Mouse (Mus musculus): ENCODE measurements around the gene Cx3cr1. TPM values are rescaled to one million over a fixed set of nuclear protein-coding genes. Genes with fewer than 3 reads are reported as not detected.

The Cx3cr1 gene
- polyA plus RNA-seq, 1 experiment = 0.04 TPM

DNA sequence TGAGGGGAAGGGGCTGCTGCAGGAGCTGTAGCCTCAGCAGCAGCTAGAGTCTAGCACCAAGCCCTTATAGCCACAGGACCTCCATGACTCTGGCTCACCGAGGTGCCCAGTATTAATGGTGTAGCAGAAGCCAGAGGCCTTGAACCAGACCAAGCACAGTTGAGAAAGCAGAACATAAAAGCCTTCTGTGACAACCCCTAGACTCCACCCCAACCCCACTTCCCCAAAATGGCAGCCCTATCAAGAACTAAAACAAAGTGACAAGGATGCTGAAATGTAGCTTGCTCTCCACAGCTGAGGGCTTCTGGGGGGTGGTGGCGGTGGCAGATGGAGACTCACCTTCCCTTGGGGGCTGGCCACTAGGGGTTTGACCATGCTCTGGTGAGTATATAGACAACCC lies 31.5 kb upstream of the Cx3cr1 start:
- H3K79me2 ChIP-seq (ENCODE audit: control insufficient read depth, insufficient read depth) = no peaks in the 10 kb centered on the region
- no peak for TF ChIP-seq MYOD1 (IDR thresholded peaks at IDR 0.05; ENCODE audit: control insufficient read depth, insufficient read length, low read depth)
- no peak for TF ChIP-seq CEBPB (IDR thresholded peaks at IDR 0.05; ENCODE audit: low read depth)
- TF ChIP-seq USF1 (IDR thresholded peaks at IDR 0.05; ENCODE audit: low read depth) = no peak
- no peak for TF ChIP-seq CTCF (IDR thresholded peaks at IDR 0.05; ENCODE audit: control insufficient read depth, insufficient read depth, insufficient read length)
- no peak for TF ChIP-seq FOSL1 (IDR thresholded peaks at IDR 0.05; ENCODE audit: insufficient read depth, low read length, poor library complexity, severe bottlenecking)
- TF ChIP-seq MYOG (IDR thresholded peaks at IDR 0.05; ENCODE audit: control insufficient read depth, extremely low read depth, insufficient read length) = no peak
- TF ChIP-seq MAX (IDR thresholded peaks at IDR 0.05) = no peak
- H3K27me3 ChIP-seq (ENCODE audit: control insufficient read depth, insufficient read depth, insufficient read length) = no peaks in the 10 kb centered on the region
- no peak overlapping the region for H3ac ChIP-seq (ENCODE audit: control insufficient read depth, insufficient read length, low read depth)
- no peak overlapping the region for H3K4me3 ChIP-seq (ENCODE audit: insufficient read depth, poor library complexity, severe bottlenecking)
- no peaks in the 10 kb centered on the region for H3K36me3 ChIP-seq (ENCODE audit: control insufficient read depth, insufficient read depth)
- no peaks in the 10 kb centered on the region for H3K79me3 ChIP-seq (ENCODE audit: low read depth)

DNA sequence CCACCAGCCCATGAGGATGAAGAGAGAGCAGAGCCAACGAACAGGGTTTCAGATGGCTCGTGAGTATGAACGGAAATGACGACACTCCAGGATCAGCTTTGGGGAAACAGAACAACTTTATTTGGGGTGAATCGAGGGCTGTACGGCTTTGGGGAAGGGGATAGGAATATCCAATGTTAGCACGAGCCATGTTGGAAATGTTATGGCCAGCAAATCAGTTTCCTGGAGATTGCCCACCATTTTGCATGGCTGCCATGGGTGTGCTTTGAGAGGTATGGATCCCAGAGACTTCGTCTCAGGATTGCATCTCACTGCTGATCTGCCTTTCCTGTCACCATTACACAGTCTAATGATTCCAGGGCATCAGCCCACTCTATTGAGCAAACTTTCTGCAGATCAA lies 29.6 kb upstream of the Cx3cr1 start:
- Histone ChIP-seq H3ac (ENCODE audit: control insufficient read depth, insufficient read length, low read depth) (no peak overlapping the region), H3K79me3 (ENCODE audit: low read depth) (no peaks in the 10 kb centered on the region)
- no peak for TF ChIP-seq MYOG (IDR thresholded peaks at IDR 0.05; ENCODE audit: control insufficient read depth, extremely low read depth, insufficient read length)
- no peak for TF ChIP-seq MAX (IDR thresholded peaks at IDR 0.05)
- TF ChIP-seq FOSL1 (IDR thresholded peaks at IDR 0.05; ENCODE audit: insufficient read depth, low read length, poor library complexity, severe bottlenecking) = no peak
- no peak for TF ChIP-seq CEBPB (IDR thresholded peaks at IDR 0.05; ENCODE audit: low read depth)

DNA sequence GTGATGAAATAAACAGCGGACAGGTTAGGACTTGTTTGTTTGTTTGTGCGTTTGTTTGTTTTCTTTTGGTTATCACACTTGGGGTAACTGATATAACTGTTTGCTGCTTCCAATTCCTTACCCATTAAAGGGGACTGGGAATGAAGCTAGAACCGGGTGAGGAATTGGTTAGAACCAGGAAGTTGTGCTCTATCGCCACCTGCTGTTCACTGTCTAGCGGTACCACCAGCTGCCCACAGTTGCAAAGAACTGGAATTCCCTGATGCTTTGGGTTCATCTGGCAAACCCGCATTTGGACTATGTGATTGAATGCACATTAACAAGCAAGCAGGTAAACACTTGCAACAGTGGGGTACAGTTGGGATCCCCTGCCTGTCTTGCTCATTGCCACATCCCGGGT lies 29.0 kb upstream of the Cx3cr1 start:
- Histone ChIP-seq H3K79me2 (ENCODE audit: control insufficient read depth, insufficient read depth) (no peaks in the 10 kb centered on the region), H3K79me3 (ENCODE audit: low read depth) (no peaks in the 10 kb centered on the region), H3ac (ENCODE audit: control insufficient read depth, insufficient read length, low read depth) (no peak overlapping the region), H3K4me3 (ENCODE audit: insufficient read depth, poor library complexity, severe bottlenecking) (no peak overlapping the region), H3K27me3 (ENCODE audit: control insufficient read depth, insufficient read depth, insufficient read length) (no peaks in the 10 kb centered on the region), H3K36me3 (ENCODE audit: control insufficient read depth, insufficient read depth) (no peaks in the 10 kb centered on the region)
- no peak for TF ChIP-seq CEBPB (IDR thresholded peaks at IDR 0.05; ENCODE audit: low read depth)
- peak; percentile 72 for TF ChIP-seq CTCF (IDR thresholded peaks at IDR 0.05; ENCODE audit: control insufficient read depth, insufficient read depth, insufficient read length)
- TF ChIP-seq FOSL1 (IDR thresholded peaks at IDR 0.05; ENCODE audit: insufficient read depth, low read length, poor library complexity, severe bottlenecking) = no peak
- TF ChIP-seq MYOG (IDR thresholded peaks at IDR 0.05; ENCODE audit: control insufficient read depth, extremely low read depth, insufficient read length) = no peak
- no peak for TF ChIP-seq USF1 (IDR thresholded peaks at IDR 0.05; ENCODE audit: low read depth)
- no peak for TF ChIP-seq MYOD1 (IDR thresholded peaks at IDR 0.05; ENCODE audit: control insufficient read depth, insufficient read length, low read depth)

More for the DNA sequence above, 29.6 kb upstream of the Cx3cr1 start:
- no peak overlapping the region for H3K4me3 ChIP-seq (ENCODE audit: insufficient read depth, poor library complexity, severe bottlenecking)
- H3K36me3 ChIP-seq (ENCODE audit: control insufficient read depth, insufficient read depth) = no peaks in the 10 kb centered on the region
- H3K79me2 ChIP-seq (ENCODE audit: control insufficient read depth, insufficient read depth) = no peaks in the 10 kb centered on the region
- H3K27me3 ChIP-seq (ENCODE audit: control insufficient read depth, insufficient read depth, insufficient read length) = no peaks in the 10 kb centered on the region

- Histone ChIP-seq H3ac (ENCODE audit: control insufficient read depth, insufficient read length, low read depth) (no peak overlapping the region), H3K36me3 (ENCODE audit: control insufficient read depth, insufficient read depth) (no peaks in the 10 kb centered on the region), H3K27me3 (ENCODE audit: control insufficient read depth, insufficient read depth, insufficient read length) (no peaks in the 10 kb centered on the region), H3K79me2 (ENCODE audit: control insufficient read depth, insufficient read depth) (no peaks in the 10 kb centered on the region), H3K79me3 (ENCODE audit: low read depth) (no peaks in the 10 kb centered on the region), H3K4me3 (ENCODE audit: insufficient read depth, poor library complexity, severe bottlenecking) (no peak overlapping the region)
- TF ChIP-seq USF1 (IDR thresholded peaks at IDR 0.05; ENCODE audit: low read depth) (no peak), FOSL1 (IDR thresholded peaks at IDR 0.05; ENCODE audit: insufficient read depth, low read length, poor library complexity, severe bottlenecking) (no peak), MYOD1 (IDR thresholded peaks at IDR 0.05; ENCODE audit: control insufficient read depth, insufficient read length, low read depth) (no peak), MYOG (IDR thresholded peaks at IDR 0.05; ENCODE audit: control insufficient read depth, extremely low read depth, insufficient read length) (no peak), CTCF (IDR thresholded peaks at IDR 0.05; ENCODE audit: control insufficient read depth, insufficient read depth, insufficient read length) (no peak), MAX (IDR thresholded peaks at IDR 0.05) (no peak)
Measured at GRCm38 (mm10) chr9:120095886-120096285, 26.2 kb upstream of the Cx3cr1 start.

- H3K27me3 ChIP-seq (ENCODE audit: control insufficient read depth, insufficient read depth, insufficient read length) = no peaks in the 10 kb centered on the region
- no peaks in the 10 kb centered on the region for H3K36me3 ChIP-seq (ENCODE audit: control insufficient read depth, insufficient read depth)
- no peaks in the 10 kb centered on the region for H3K79me2 ChIP-seq (ENCODE audit: control insufficient read depth, insufficient read depth)
- no peaks in the 10 kb centered on the region for H3K79me3 ChIP-seq (ENCODE audit: low read depth)
- H3ac ChIP-seq (ENCODE audit: control insufficient read depth, insufficient read length, low read depth) = no peak overlapping the region
- H3K4me3 ChIP-seq (ENCODE audit: insufficient read depth, poor library complexity, severe bottlenecking) = no peak overlapping the region
- no peak for TF ChIP-seq MAX (IDR thresholded peaks at IDR 0.05)
Measured at GRCm38 (mm10) chr9:120093701-120094100, 24.0 kb upstream of the Cx3cr1 start.

GRCm38 (mm10) chr9:120091696-120092238 lies 22.1 kb upstream of the Cx3cr1 start, which contains the start of gene Ccr8:
Gene Ccr8, plus strand, starts transcription at chr9:120092114.
- Histone ChIP-seq H3K4me3 (ENCODE audit: insufficient read depth, poor library complexity, severe bottlenecking) (no peak within 1 kb of the TSS), H3K27me3 (ENCODE audit: control insufficient read depth, insufficient read depth, insufficient read length) (no peaks in the 10 kb centered on the region), H3K79me3 (ENCODE audit: low read depth) (no peaks in the 10 kb centered on the region), H3K36me3 (ENCODE audit: control insufficient read depth, insufficient read depth) (no peaks in the 10 kb centered on the region), H3ac (ENCODE audit: control insufficient read depth, insufficient read length, low read depth) (no peak within 1 kb of the TSS), H3K79me2 (ENCODE audit: control insufficient read depth, insufficient read depth) (no peaks in the 10 kb centered on the region)
- TF ChIP-seq FOSL1 (IDR thresholded peaks at IDR 0.05; ENCODE audit: insufficient read depth, low read length, poor library complexity, severe bottlenecking) (no peak), CEBPB (IDR thresholded peaks at IDR 0.05; ENCODE audit: low read depth) (no peak), CTCF (IDR thresholded peaks at IDR 0.05; ENCODE audit: control insufficient read depth, insufficient read depth, insufficient read length) (no peak), MAX (IDR thresholded peaks at IDR 0.05) (no peak), MYOD1 (IDR thresholded peaks at IDR 0.05; ENCODE audit: control insufficient read depth, insufficient read length, low read depth) (no peak), MYOG (IDR thresholded peaks at IDR 0.05; ENCODE audit: control insufficient read depth, extremely low read depth, insufficient read length) (no peak), USF1 (IDR thresholded peaks at IDR 0.05; ENCODE audit: low read depth) (no peak)
